Mouse (Mus musculus) limb, embryonic 15.5 days (tissue): ENCODE results near the gene Hnf4a. TPM values are rescaled to one million over a fixed set of nuclear protein-coding genes. Genes with fewer than 3 reads are reported as not detected.
A peak's percentile ranks its signal among the peaks of the same experiment; 100 is the strongest.

ENCODE experiments used
- ATAC-seq: fragments of 200-750 bp; cut with Nextera tagmentation; 2 replicates; pipeline ENCODE4 v1.8.0; 2017; ENCODE audit warnings: low read depth, moderate TSS enrichment; ENCODE audit not compliant: insufficient number of reproducible peaks, low FRiP score, low TSS enrichment
- H3K27ac ChIP-seq: fragments of 300-500 bp; sonication (generic); 2 replicates; pipeline ENCODE4 v1.5.1; 2015; ENCODE audit warnings: moderate library complexity, mild to moderate bottlenecking, inconsistent platforms
- H3K27me3 ChIP-seq: fragments of 300-500 bp; sonication (generic); 2 replicates; pipeline ENCODE4 v1.6.1; 2015; ENCODE audit warnings: inconsistent platforms
- H3K36me3 ChIP-seq: fragments of 300-500 bp; sonication (generic); 2 replicates; pipeline ENCODE4 v1.6.1; 2015; ENCODE audit warnings: inconsistent platforms
- H3K4me1 ChIP-seq: fragments of 300-500 bp; sonication (generic); 2 replicates; pipeline ENCODE4 v1.6.1; 2015; ENCODE audit warnings: inconsistent platforms
- H3K4me2 ChIP-seq: fragments of 300-500 bp; sonication (generic); 2 replicates; pipeline ENCODE4 v1.6.1; 2015; ENCODE audit warnings: mild to moderate bottlenecking, inconsistent platforms
- H3K4me3 ChIP-seq: fragments of 300-500 bp; sonication (generic); 2 replicates; pipeline ENCODE4 v1.5.1; 2015; ENCODE audit warnings: mild to moderate bottlenecking, inconsistent platforms
- H3K9ac ChIP-seq: fragments of 300-500 bp; sonication (generic); 2 replicates; pipeline ENCODE4 v1.6.1; 2015; ENCODE audit warnings: inconsistent platforms
- H3K9me3 ChIP-seq: fragments of 300-500 bp; sonication (generic); 2 replicates; pipeline ENCODE4 v1.6.1; 2016; ENCODE audit warnings: inconsistent platforms
- WGBS: fragments of 180-500 bp; shearing (Covaris S2); methylation state at CpG from one replicate; pipeline ENCODE4 v1.1.7; 2015; 5-methylcytosine and 5-hydroxymethylcytosine counted together
- polyA plus RNA-seq: library from polyadenylated mRNA; unstranded; fragments of >200 nt; fragmentation: Nextera tagmentation; extraction: Ambion mirVana; gene quantifications from 2 replicates; pipeline ENCODE4 v1.2.1, GENCODE M21; 2015

The Hnf4a gene
- polyA plus RNA-seq, 1 experiment from 2014 or later = 0.04 TPM

GRCm38 (mm10) chr2:163597661-163598060, 91.1 kb downstream of the Hnf4a start:
- no peak overlapping the region for H3K9ac ChIP-seq
- H3K36me3 ChIP-seq = no peaks in the 10 kb centered on the region
- H3K4me1 ChIP-seq = peaks cover 3% of the 10 kb centered on the region; the same call in 1 of the 2 replicates
- H3K4me3 ChIP-seq = no peak overlapping the region
- H3K4me2 ChIP-seq = no peak overlapping the region
- no peak overlapping the region for H3K27ac ChIP-seq
- H3K9me3 ChIP-seq = no peaks in the 10 kb centered on the region
- ATAC-seq = no peak
- no peaks in the 10 kb centered on the region for H3K27me3 ChIP-seq
- 53% methylated on average over 4 of the region's 4 CpGs for WGBS

GRCm38 (mm10) chr2:163599226-163599625, 92.6 kb downstream of the Hnf4a start:
- no peak overlapping the region for H3K27ac ChIP-seq
- 2% methylated on average over 1 of the region's 1 CpGs for WGBS
- no peak overlapping the region for H3K4me2 ChIP-seq
- no peak overlapping the region for H3K9ac ChIP-seq
- peaks cover 12% of the 10 kb centered on the region for H3K4me1 ChIP-seq
- H3K36me3 ChIP-seq = no peaks in the 10 kb centered on the region
- no peaks in the 10 kb centered on the region for H3K9me3 ChIP-seq
- no peak for ATAC-seq
- no peaks in the 10 kb centered on the region for H3K27me3 ChIP-seq
- no peak overlapping the region for H3K4me3 ChIP-seq

DNA sequence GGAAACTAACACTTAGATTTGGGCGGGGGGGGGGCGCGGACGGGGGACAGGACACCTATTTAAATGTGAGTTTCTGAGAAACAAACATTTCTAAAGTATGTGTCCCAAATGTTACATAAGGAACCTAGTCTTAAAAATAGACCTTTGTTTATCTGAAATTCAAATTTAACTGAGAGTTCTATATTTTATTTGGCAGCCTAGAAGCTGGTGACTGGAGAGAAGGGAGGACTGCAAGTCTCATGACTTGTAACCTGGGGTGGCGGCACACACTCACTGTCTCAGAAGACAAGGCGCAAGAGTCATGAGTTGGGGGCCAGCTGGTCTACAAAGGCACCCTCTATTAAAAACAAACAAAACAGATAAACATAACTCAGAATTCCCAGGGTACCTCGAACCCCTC, 94.5 kb downstream of the Hnf4a start:
- Histone ChIP-seq H3K9ac (no peak overlapping the region), H3K9me3 (no peaks in the 10 kb centered on the region), H3K27me3 (no peaks in the 10 kb centered on the region), H3K4me3 (no peak overlapping the region), H3K36me3 (no peaks in the 10 kb centered on the region), H3K4me2 (no peak overlapping the region), H3K4me1 (peaks cover 12% of the 10 kb centered on the region), H3K27ac (no peak overlapping the region)
- 87% methylated on average over 7 of the region's 7 CpGs for WGBS
- ATAC-seq = no peak

DNA sequence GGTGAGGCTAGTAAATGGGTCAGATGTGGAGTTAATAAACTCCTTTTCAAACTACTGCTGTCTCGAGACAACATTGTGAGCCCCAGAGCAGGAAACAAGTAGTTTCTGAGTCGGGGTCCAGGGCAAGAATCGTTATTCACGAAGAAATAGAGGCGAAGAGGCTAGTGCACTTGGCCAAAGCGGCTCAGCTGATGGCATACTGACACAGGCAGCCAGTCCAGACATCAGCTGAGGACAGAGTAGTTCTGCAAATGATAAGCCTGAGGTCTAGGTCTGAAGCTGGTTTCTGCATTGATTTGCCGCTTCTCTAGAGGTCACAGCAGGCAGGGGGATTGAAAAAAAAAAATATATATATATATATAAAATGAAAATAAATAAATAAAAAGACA, 95.1 kb downstream of the Hnf4a start:
- H3K9ac ChIP-seq = no peak overlapping the region
- no peak overlapping the region for H3K27ac ChIP-seq
- no peaks in the 10 kb centered on the region for H3K36me3 ChIP-seq
- H3K9me3 ChIP-seq = no peaks in the 10 kb centered on the region
- no peaks in the 10 kb centered on the region for H3K27me3 ChIP-seq
- H3K4me1 ChIP-seq = peaks cover 12% of the 10 kb centered on the region
- 81% methylated on average over 7 of the region's 7 CpGs for WGBS
- no peak for ATAC-seq
- peak overlapping the region; percentile 93 for H3K4me3 ChIP-seq
- peak overlapping the region; percentile 86 for H3K4me2 ChIP-seq

GRCm38 (mm10) chr2:163602101-163602971, 95.7 kb downstream of the Hnf4a start, which contains the start of gene Ttpal:
Gene Ttpal (plus strand): TSS chr2:163602314.
- WGBS = 1% methylated on average over 57 of the region's 57 CpGs
- peak; percentile 86 for ATAC-seq
- Histone ChIP-seq H3K4me1 (peaks cover 12% of the 10 kb centered on the region), H3K4me2 (peak within 1 kb of the TSS; percentile 86), H3K36me3 (peaks cover 4% of the 10 kb centered on the region), H3K27me3 (no peaks in the 10 kb centered on the region), H3K9me3 (no peaks in the 10 kb centered on the region), H3K9ac (peak within 1 kb of the TSS; percentile 98), H3K4me3 (peak within 1 kb of the TSS; percentile 93), H3K27ac (peak within 1 kb of the TSS; percentile 89)

- H3K4me2 ChIP-seq = no peak overlapping the region
- H3K27me3 ChIP-seq = no peaks in the 10 kb centered on the region
- peaks cover 12% of the 10 kb centered on the region for H3K4me1 ChIP-seq
- peaks cover 28% of the 10 kb centered on the region for H3K36me3 ChIP-seq
- H3K9ac ChIP-seq = no peak overlapping the region
- ATAC-seq = no peak
- H3K27ac ChIP-seq = no peak overlapping the region
- no peaks in the 10 kb centered on the region for H3K9me3 ChIP-seq
- no peak overlapping the region for H3K4me3 ChIP-seq
- 87% methylated on average over 7 of the region's 7 CpGs for WGBS
Measured at GRCm38 (mm10) chr2:163606161-163606560, 99.6 kb downstream of the Hnf4a start.

GRCm38 (mm10) chr2:163608008-163608407, 101.4 kb downstream of the Hnf4a start:
- Histone ChIP-seq H3K9me3 (no peaks in the 10 kb centered on the region), H3K36me3 (peaks cover 41% of the 10 kb centered on the region), H3K9ac (no peak overlapping the region), H3K4me2 (no peak overlapping the region), H3K4me3 (no peak overlapping the region), H3K27ac (no peak overlapping the region), H3K4me1 (peaks cover 5% of the 10 kb centered on the region), H3K27me3 (no peaks in the 10 kb centered on the region)
- no peak for ATAC-seq
- WGBS = 77% methylated on average over 7 of the region's 7 CpGs

DNA sequence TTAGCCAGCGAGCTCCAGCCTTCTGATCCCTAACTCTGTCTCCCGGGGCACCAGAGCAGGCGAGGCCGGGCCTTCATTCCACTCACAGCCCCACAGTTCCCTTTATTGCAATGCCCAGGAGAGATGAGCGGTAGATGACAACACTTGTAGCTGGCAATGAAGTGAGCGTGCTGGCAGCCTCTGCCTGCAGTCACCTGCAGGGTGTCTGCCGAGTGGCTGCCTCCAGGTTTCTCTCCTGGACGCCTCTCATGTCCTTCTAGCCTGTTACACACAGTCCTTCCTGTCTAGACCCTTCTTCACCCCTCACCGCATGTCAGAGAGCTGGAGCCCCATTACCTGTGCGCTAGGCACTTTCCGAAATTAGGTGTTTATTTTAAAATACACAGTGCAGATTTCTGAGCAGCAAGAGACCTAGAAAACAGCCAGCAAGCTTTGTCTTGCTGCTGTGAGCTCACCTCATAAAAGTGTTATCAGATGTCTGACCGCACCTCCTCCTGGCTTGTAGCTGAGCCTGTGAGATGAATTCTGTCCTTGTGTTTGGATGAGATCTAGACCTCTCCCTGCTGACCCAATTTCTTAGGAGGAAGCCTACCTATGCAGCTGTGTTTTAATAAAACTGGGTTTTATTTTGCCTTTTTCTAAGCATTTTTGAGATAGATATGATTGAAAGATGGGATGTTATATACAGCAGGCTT, 102.8 kb downstream of the Hnf4a start:
- Histone ChIP-seq H3K4me1 (no peaks in the 10 kb centered on the region), H3K36me3 (peaks cover 55% of the 10 kb centered on the region), H3K27ac (no peak overlapping the region), H3K9me3 (no peaks in the 10 kb centered on the region), H3K4me3 (no peak overlapping the region), H3K9ac (no peak overlapping the region), H3K4me2 (no peak overlapping the region), H3K27me3 (no peaks in the 10 kb centered on the region)
- WGBS = 74% methylated on average over 12 of the region's 12 CpGs
- no peak for ATAC-seq

DNA sequence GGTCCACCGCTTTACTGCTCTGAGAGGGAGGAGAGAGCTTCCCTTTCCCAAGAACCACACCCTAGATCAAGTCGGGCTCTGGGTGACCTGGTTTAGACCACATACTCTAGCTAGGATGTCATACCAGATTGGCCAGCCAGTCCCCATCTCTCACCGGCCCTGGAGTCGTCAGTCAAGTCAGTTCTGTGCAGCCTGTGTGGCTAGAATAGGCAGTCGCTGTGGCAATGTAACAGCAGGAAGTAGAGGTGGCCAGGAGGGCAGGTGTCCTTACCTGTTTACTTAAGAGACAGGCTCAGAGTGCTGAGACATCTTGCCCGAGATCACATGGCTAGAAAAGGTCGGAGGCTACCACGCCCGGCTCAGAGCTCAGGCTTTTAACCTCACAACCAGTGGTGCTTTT, 104.6 kb downstream of the Hnf4a start:
- Histone ChIP-seq H3K9ac (no peak overlapping the region), H3K27ac (no peak overlapping the region), H3K27me3 (no peaks in the 10 kb centered on the region), H3K4me3 (no peak overlapping the region), H3K4me2 (no peak overlapping the region), H3K36me3 (peaks cover 73% of the 10 kb centered on the region), H3K9me3 (no peaks in the 10 kb centered on the region), H3K4me1 (no peaks in the 10 kb centered on the region)
- no peak for ATAC-seq
- WGBS = 66% methylated on average over 9 of the region's 9 CpGs

DNA sequence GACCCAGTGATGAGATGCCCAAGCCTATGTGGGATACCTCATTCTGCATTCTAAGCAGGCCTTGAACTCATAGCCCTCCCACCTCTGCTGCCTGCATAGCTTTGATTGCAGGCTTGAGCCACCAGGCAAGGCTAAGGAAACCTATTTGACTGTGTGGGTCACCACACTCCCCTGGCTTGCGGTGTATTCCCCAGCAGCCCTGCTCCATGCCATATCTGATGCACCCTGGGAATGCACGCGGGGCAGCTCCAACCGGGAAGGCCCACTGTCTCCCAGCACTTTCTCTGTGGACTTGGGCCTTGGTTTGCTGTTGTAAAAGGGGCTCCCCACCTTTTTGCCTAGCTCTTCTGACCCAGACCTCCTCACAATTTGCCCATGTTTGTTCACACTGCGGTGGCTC, 106.6 kb downstream of the Hnf4a start:
- 97% methylated on average over 5 of the region's 5 CpGs for WGBS
- no peak overlapping the region for H3K4me2 ChIP-seq
- H3K9me3 ChIP-seq = no peaks in the 10 kb centered on the region
- H3K4me1 ChIP-seq = no peaks in the 10 kb centered on the region
- H3K9ac ChIP-seq = no peak overlapping the region
- peaks cover 80% of the 10 kb centered on the region for H3K36me3 ChIP-seq
- H3K27me3 ChIP-seq = no peaks in the 10 kb centered on the region
- no peak overlapping the region for H3K4me3 ChIP-seq
- H3K27ac ChIP-seq = no peak overlapping the region
- no peak for ATAC-seq

GRCm38 (mm10) chr2:163613990-163614389, 107.4 kb downstream of the Hnf4a start:
- WGBS = 95% methylated on average over 4 of the region's 4 CpGs
- Histone ChIP-seq H3K27me3 (no peaks in the 10 kb centered on the region), H3K4me3 (no peak overlapping the region), H3K9ac (no peak overlapping the region), H3K27ac (no peak overlapping the region), H3K4me1 (no peaks in the 10 kb centered on the region), H3K36me3 (peaks cover 88% of the 10 kb centered on the region), H3K4me2 (no peak overlapping the region), H3K9me3 (no peaks in the 10 kb centered on the region)
- no peak for ATAC-seq

- Histone ChIP-seq H3K4me2 (no peak overlapping the region), H3K9ac (no peak overlapping the region), H3K9me3 (no peaks in the 10 kb centered on the region), H3K4me3 (no peak overlapping the region), H3K36me3 (peaks cover 94% of the 10 kb centered on the region), H3K4me1 (no peaks in the 10 kb centered on the region), H3K27me3 (no peaks in the 10 kb centered on the region), H3K27ac (no peak overlapping the region)
- WGBS = 87% methylated on average over 9 of the region's 9 CpGs
- no peak; the same call in 1 of the 2 replicates for ATAC-seq
Measured at GRCm38 (mm10) chr2:163615401-163615800, 108.8 kb downstream of the Hnf4a start.
